Mouse (Mus musculus) bone marrow macrophage, adult 2 months (primary cell): ENCODE data around the gene Cd8a.

Source experiments
- CTCF ChIP-seq: IDR thresholded peaks from 2 replicates; pipeline ENCODE4 v1.5.1; 2012; ENCODE audit warnings: low read depth, mild to moderate bottlenecking, low read length, moderate library complexity
- POLR2A ChIP-seq: IDR thresholded peaks from 2 replicates; pipeline ENCODE4 v1.6.1; 2012; ENCODE audit warnings: mild to moderate bottlenecking, low read depth, low read length, borderline replicate concordance

DNA sequence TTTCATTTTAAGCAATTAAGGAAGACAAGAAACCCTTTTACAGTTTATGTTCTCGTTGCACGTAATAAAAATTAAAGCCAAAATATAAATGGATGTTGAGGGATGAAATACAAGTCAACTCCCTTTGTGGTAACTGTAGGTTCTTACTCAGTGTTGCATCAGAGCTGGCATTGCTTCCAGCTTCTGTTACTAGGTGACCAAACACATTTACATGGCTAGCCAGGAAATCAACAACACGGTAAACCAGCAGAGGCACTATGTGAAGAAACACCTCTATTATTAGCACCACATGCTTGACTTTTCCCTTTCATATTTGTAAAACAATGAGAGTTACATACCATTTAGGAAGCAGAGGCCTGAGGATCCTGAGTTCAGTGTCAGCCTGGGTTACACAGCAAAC is 45.6 kb downstream of the Cd8a start:
- TF ChIP-seq CTCF (no peak), POLR2A (no peak)
